Mouse (Mus musculus) ovary, postnatal 10 days (tissue): Measurements from ENCODE around the gene Papln.

ENCODE experiments used
- DNase-seq: peaks from one replicate; pipeline ENCODE4 v3.0.0; 2022; ENCODE audit warnings: low spot score

The Papln gene

DNA sequence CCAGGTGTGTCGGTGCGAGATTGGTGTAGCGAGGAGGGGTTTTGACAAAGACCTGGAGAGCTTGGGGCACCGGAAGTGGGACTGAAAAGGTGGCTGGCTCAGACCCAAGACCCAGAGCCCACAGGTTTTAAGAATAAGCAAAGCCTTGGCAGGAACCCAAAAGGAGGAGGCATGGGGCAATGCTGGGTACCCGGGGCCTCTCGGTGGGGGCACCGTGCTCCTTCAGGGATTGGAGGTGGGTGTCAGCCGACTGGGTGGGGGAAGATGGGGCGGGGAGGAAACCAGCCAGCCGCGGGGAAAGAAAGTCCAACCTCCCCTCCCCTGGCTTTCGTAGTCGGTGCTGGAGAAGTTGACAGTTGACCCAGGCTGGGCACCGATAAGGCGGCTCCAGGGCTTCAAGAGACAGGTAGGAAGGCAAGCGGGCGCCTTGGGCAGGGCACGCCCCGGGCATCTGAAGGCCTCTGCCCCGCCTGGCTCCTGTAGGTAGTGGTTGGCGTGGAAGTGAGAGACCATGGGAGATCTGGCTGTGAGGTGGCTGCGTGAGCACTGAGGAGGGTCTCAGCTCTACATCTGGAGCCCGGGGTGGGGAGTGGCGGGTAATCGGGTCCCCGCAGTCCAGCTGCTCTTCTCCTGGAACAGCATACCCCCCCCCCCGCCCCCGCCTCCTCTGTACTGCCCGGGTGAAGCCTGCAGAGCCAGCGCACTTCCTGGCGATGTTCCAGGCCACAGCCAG is at the start of gene Papln:
Gene Papln (plus strand): TSS at position 324 of the 733 bp plus-strand sequence.
- no peak for DNase-seq

DNA sequence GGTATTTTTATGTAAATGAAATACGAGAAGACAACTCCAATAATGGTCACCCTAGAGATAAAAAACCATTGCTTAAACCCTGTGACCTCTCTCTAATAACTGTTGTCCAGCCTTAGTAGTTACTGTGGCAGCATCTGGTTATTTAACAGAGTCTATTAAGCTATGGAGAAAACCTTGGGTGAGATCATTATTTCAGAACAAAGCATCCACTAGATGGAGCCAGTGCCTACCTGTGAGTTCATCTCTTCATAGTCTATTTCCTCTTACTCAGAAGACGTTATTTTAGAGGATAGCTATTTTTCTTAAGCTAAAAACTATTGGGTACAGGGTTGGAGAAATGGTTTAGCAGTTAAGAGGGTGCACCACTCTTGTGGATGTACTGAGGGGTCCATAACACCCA is 49.7 kb upstream of the Papln start:
- no peak for DNase-seq

DNA sequence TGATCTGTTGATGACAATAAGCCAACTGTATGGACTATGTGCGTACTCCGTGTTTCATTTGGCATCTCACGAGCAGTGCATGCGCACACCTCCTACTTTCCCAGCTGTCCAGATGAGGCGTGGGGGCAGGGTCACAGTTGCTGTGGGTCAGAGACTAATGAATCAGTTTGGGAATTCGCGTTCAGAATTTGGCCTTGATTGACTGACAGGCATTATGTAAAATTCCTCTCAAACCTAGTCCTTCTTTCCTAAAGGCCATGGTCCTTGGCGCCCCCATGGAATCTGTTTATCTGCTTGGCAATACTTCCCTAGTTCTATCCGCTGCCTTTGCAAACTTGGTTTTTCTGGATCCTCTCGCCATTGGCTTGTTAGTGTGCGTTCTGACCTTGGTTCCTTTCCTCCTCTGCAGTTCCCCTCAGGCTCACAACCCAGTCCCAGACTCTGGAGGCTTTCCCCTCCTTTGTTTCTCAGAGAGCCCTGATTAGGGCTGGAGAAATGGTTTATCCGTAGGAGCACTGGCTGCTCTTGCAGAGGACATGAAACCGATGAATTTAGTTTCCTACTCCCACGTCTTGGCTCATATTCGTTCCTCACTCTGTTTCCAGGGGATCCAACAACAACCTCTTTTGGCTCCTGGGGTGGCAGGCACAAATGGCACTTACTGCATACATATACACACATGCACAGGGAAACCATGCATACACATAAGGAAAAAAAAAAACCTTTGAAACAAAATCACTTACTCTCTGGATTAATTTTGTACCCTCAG is 46.8 kb upstream of the Papln start:
- DNase-seq = no peak

DNA sequence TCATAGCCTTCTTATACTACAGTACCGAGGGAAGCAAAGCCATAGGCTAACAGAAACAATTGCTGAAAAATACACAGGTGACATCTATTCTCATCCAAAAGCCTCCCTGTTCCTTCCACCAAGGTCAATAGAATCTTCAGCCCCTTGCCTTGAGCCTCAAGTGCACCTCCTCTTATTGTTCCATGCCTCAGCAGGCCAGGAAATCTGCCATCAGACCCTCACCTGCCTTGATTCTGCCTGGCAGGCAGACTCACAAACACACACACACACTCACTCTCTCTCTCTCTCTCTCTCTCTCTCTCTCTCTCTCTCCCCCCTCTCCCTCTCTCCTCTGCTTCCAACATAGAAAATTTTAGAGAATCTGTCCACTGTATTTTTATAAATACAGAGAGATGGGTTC is 44.0 kb upstream of the Papln start:
- DNase-seq = no peak

DNA sequence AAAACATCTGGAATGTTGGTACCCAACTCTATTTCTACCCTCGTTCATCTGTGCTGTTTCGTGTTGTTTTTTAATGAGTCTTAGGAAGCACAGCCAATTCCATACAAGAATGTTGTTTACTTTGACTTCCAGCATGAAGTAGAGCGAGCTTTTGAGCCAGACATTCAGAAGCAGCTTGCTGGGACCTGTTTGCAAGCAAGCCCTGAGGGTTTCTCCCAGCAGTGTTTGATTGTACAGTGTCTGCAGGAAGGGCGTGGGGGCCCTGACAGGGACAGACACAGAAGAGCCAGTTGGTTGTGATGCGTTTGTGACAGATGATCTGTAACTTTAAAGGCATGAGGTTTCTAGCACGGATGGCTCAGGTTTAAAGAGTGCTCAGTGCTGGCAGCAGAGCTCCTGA is 42.2 kb upstream of the Papln start:
- no peak for DNase-seq

DNA sequence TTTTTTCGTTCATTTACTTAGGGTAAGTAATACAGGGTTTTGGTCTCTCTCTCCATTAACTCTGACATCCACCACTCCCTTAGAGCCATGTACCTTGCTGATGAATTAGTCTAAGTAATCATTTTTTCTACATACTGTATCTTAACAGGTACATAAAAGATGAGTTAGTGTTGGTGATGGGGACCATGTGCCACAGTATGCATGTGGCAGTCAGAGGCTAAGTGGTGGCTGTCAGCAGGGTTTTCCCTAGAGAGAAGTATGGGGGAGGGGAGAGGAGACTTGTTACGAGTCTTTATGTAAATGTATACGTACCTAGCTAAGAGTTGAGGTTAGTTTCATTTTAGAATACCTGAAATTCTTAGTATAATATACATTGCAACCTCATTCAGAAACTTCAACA is 40.4 kb upstream of the Papln start:
- no peak for DNase-seq

DNA sequence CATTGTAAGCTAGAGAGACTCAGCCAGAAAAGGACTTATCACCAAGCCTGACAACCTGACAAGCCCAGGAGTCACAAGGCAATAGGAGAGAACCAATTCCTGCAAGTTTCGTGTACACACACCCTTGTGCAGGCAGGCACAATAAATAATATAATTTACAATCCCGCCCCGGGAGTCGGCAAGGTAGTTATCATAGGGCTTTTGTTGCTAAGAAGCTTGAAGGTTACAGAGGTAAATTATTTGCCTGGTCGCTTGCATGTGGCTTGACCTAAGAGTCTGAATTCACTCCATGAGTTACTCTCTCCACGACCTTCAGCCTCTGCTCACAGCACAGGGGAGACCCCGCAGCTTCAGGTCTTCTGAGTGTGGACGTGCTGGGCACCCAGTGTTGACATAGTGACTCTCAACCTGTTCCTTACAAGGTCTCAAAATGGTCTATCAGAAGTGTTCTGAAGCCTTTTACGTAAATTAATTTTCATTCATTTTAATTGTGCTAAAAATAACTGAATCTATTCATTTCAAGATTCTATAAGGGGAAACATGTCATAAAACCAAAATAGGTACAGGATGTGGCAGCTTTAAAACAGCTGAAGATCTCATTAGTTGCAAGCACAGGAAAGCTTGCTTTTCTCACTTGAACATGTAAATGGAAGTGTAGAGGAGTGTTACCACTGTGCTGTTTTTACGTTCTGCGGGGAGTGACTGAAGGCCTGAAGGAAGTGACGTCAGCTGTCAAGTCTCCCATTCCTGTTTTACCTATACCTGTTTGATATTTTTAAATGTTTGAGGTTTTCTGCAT is 36.7 kb upstream of the Papln start:
- DNase-seq = no peak

DNA sequence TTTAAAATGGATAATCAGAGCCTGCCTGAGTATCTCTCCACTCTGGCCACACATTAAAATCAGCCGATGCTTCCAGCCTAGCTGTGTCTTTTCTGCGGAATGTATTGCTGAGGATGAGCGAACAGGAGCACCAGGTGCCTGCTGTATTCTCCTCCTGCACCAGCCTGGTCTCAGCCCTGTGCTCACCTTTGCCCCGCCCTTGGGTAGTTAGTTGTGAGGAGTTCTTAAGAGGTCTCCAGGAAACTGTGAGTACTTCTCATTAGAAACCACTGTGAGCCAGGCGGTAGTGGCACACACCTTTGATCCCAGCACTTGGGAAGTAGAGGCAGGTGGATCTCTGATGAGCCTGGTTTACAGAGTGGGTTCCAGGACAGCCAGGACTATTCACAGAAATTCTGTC is 31.2 kb upstream of the Papln start:
- no peak for DNase-seq

DNA sequence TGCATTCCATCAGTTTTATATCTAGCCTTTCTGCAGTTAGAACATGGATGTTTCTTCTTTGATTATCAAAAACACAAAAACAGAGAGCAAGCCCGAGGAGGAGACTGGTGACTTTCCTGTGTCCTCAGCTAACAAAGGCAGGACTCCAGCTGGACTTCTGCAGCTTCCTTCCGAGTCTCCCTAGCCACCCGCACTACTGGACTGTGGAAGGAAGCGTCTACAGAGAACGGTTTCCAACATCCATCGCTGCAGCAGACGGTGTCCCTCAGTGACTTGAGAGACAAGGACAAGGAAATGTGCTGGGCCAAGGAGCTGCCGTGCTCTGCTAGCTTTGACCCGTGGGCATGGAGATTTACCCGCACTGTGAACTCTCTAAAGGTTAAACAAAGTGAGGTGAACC is 29.4 kb upstream of the Papln start:
- DNase-seq = no peak

DNA sequence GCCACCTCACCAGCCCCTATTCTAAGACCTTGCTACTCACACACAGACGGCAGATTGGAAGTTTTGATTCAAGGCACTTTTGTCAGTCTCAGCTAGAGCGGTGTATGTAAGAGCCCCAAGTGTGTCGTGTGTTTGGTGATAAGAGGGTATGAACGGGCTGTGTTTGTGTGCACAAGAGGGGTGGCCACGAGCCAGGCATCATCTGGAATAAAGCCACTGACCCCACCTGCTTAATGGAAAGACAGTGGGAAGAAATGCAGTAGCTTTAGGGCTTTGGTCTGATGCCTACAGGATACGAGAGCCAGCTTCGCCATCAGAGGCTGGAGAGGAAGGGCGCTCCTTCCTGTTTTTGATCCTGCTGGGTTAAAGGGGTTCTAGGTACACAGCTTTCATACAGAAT is 27.2 kb upstream of the Papln start:
- DNase-seq = no peak

DNA sequence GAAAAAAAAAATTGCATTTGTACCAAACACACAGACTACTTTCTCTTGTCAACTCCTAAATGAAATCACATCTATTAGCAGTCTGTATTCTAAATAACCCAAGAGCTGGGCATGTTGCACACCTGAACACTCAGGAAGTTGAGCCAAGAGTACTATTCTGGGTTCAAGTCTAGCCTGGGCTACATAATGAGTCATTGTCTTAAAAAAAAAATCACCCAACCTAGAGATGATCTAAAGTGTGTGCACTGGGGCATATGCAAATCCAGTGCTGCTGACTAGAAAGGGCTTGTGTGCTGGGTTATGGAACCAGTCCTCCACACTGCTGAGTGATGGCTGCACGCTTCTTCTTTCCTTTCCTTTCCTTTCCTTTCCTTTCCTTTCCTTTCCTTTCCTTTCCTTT is 24.8 kb upstream of the Papln start:
- no peak for DNase-seq

DNA sequence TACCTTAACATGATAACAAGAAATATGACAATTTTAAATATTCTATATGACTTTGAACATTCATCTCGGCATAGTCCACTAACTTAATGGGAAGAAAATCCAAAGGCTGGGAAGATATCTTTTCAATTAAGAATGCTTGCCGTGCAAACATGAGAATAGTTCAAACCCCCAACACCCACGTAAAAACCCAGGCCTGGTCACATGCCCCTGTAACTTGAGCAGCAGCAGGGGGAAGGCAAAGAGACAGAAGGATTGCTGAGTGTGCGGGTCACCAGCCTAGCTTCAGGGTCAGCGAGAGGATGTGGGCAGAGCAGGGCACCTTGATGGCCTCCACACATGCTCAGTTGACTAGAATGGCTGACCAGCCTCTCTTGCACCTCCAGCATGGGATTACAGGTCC is 21.7 kb upstream of the Papln start:
- no peak for DNase-seq

DNA sequence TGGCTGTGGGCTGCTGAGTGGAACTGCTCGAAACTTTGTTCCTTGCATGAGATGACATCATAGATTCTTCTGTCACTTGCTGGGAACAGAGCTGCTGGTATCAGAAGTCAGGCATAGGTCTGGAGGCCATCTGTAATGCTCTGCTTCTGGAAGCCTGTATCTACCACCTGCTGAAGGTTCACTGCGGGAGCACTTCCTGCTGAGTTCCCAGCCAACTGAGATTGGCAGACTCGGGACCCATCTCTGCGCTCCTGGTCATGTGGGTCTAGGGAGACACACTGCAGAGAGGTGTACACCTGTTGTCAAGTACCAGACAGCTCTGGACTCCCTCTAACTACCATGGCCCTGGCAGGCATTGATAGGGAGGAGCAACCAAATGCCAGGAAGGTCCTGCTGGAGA is 20.6 kb upstream of the Papln start:
- no peak for DNase-seq

DNA sequence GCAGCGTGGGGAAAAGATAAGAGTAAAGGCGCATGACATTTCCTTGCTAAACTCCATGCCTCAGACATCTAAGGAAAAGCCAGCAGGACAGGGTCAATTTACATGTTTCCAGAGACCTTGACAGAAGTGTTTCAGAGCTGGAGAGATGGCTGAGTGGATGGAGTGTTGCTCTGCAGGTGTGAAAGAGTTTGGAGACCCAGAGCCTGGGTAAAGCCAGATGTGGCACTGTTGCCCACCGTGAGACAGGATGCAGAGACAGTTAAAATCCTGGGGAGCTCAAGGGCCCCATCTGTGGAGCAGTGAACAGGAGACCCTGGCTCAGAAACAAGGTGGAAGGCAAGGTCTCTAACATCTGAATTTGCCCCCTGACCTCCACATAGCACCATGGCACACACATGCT is 19.7 kb upstream of the Papln start:
- DNase-seq = no peak

DNA sequence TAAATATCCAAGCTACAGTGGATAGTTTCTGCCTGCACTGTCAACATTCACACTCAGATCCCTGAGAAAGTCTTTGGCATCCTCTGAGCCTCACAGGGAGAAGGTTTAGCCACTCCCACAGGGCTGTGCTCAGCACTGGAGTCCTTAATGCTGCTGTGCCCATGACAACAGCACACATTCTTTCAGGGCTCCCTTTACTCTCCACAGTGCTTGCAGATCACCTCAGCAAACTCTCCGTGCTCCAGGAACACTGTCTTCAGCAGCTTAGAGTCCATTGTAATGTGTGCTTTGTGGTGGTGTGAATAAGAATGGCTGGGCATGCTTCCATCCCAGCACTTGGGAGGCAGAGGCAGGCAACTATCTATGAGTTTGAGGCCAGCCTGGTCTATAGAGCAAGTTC is 14.2 kb upstream of the Papln start:
- no peak for DNase-seq

DNA sequence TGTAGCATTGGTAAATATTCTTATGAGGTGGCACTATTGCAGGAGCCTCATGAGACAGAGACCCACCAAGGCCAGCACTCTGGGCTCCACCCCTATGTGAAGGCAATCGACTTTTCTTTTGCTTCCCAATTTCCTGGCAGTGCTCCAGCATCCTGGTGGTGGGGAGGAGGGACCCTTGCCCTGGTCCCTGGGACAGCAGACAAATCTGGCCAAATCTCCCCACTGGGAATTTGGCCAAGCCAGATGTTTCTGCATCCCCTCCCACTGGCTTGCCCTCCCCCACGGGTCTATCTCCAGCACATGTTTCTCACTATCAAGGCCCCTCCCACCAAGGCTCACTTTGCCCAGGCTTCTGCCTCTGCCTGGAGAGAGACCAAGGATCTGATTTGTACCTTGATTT is 10.9 kb upstream of the Papln start:
- DNase-seq = peak; percentile 41

DNA sequence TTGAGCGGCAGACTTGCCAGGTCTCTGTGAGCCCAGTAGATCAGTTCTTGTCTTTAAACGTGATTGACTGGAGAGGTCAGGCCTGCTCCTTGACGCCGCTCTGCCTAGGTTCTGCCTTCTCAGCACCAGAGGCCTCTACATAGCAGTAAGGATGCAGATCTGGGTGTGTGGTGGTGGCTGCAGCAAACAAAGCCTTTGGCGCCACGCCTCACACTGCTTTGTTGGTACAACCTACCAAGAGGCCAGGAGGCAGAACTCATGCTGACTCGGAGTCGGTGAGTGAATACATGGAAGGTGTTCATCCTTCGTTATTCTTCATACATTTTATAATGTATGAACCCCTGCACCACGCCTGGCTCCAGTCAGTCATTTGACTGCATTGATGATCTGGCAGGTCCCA is 4.7 kb upstream of the Papln start:
- no peak for DNase-seq

DNA sequence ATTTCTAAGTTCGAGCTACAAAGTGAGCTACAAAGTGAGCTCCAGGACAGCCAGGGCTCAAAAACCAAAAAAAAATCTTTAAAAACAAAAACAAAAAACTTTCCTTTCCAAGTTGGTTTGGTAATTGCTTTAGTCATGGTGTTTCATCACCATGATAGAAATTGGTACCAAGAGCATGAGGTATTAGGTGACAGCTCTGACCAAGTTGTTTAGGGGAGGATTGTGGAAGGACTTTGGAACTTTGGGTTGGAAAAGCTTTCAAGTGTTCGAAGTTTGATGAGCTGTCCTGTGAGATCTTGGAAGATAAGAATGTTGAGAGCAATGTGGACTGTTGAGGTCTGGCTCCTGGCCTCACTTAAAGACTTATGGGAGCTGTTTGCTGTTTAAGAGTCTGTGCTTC is 3.2 kb upstream of the Papln start:
- DNase-seq = no peak

DNA sequence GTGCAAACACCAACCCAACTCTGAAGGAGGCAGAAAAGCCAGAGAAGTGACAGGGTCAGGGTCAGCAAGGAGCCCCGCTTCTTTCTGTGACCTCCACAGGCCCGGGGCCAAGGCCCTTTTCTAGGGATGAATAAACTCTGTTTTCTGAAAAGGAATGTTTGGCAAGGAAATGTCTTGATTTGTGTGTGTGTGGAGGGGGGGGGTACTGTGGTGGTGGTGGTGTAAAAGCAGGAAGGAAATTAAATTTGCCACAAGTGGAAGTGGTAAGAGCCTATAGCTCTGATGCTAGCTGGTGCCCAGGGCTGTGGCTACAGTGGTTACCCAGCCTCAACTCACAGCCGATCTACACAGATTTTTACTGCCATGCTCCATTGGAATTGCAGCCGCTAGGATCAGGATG is 728 bp upstream of the Papln start:
- DNase-seq = no peak

DNA sequence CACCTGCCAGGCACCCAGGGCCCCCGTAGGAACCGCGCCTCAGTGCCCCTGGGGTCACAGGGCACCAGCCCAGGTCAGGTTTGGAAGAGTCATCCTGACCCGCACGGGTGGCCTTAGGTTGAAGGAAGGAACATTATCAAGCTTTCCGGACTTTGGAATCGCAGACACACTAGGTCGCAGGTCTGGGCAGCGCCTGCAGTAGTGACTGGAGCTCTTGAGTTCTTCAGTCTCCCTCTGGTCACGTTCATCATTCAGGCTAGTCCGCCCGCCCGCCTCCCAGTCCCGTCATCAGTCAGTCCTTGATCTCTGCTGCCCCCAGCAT is 571 bp downstream of the Papln start:
- DNase-seq = no peak

DNA sequence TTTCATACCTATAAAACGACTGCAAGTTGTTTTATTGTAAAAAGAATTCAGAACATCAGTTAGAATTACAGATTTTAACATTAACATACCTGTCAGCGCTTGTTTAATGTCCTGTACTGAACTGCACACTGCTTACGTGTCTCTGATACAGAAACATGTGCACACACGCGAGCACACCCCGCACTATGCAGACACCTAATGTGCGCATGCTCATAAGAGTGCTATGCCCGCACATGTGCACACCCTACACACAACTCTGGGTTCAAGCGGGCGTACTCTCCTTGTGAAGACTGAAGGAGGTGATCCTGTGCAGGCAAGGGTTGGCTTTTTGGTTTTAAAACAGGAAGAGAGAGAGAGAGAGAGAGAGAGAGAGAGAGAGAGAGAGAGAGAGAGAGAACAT is 1.1 kb downstream of the Papln start:
- no peak for DNase-seq

DNA sequence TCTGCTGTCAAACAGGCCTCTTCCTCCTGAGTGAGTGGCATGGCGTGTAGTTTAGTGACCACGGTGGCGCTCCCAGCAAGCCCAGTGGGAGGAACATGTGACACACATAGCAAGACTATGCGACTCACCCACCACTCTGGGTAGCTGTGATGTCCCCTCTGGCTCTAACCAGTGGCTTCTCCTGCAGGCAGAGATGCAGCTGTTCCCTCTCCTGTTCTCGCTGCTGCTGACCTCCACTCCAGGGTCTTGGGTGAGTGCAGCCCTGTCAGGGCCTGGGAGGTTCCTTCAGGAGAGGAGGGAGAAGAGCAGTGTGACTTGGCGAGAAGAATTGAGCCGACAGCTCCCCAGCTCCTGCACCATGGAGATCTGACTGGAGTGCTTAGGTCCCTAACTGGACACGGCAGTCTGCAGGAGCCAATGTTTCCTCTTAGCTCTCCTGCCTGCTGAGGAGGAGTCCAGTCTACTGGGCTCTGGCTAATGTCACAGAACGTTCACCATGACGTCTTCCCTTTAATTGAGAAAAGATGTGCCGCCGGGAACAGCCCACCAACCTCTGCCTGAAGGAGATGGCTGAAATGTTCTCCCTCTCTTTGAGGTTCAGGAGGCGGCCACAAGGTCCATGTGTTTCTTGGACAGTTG is 2.6 kb downstream of the Papln start:
- no peak for DNase-seq

DNA sequence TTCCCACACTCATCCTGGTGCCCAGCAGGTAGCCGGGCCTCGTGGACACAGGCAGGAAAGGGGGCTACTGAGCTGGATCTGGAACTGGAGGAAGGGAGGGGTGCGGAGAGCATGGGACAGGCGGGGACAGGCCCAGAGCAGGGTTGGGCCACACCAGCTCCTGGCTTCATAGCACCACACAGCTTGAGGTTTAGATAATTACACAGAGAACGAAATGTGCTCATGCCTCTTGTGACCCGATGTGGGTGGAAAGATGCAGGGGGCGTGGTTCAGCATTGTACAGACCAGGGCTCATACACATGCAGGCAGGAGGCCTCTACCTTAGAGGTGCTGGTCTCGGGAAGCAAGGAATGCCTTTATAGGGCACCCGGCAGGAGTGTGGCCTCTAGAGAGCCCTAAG is 4.4 kb downstream of the Papln start:
- DNase-seq = no peak
